Mouse (Mus musculus) forebrain, embryonic 10.5 days (tissue): ENCODE measurements at regions not wholly inside any gene's neighbourhood (a gene's known extent, or its start where the extent isn't known, plus 50 kb on each side); places are given as distances from the start of the nearest gene placed in this dataset.

Source experiments
- DNase-seq: peaks from one replicate; pipeline ENCODE4 v3.0.0-alpha.2; 2017; ENCODE audit warnings: low spot score; ENCODE audit errors: extremely low spot score
- H3K27ac ChIP-seq: fragments of 300-500 bp; sonication (generic); 2 replicates; pipeline ENCODE4 v1.5.1; 2016; ENCODE audit warnings: mild to moderate bottlenecking
- H3K27me3 ChIP-seq: fragments of 300-500 bp; sonication (generic); 2 replicates; pipeline ENCODE4 v1.6.1; 2016; ENCODE audit warnings: mild to moderate bottlenecking; ENCODE audit not compliant: poor library complexity, severe bottlenecking
- H3K36me3 ChIP-seq: fragments of 300-500 bp; sonication (generic); replicated peaks from 2 replicates; pipeline ENCODE4 v1.6.1; 2016; ENCODE audit warnings: mild to moderate bottlenecking, moderate library complexity
- H3K4me1 ChIP-seq: fragments of 300-500 bp; sonication (generic); 2 replicates; pipeline ENCODE4 v1.6.1; 2016
- H3K4me3 ChIP-seq: fragments of 300-500 bp; sonication (generic); 2 replicates; pipeline ENCODE4 v1.5.1; 2016; ENCODE audit warnings: mild to moderate bottlenecking, moderate library complexity
- H3K9me3 ChIP-seq: fragments of 300-500 bp; sonication (generic); 2 replicates; pipeline ENCODE4 v1.6.1; 2016; ENCODE audit warnings: mild to moderate bottlenecking, moderate library complexity
- WGBS: fragments of 180-500 bp; shearing (Covaris S2); methylation state at CpG from one replicate; pipeline ENCODE4 v1.1.7; 2016; 5-methylcytosine and 5-hydroxymethylcytosine counted together

GRCm38 (mm10) chr7:129689464-129689863, 97.8 kb downstream of the Wdr11 start:
- WGBS: 96% methylated on average over 3 of the region's 3 CpGs
- no peak for DNase-seq

GRCm38 (mm10) chr7:129690868-129691267, 99.2 kb downstream of the Wdr11 start:
- Histone ChIP-seq H3K27me3 (no peaks in the 10 kb centered on the region), H3K36me3 (no peaks in the 10 kb centered on the region), H3K4me3 (no peak overlapping the region), H3K27ac (peak overlapping the region; percentile 60; the same call in 1 of the 2 replicates), H3K4me1 (peaks cover 17% of the 10 kb centered on the region), H3K9me3 (no peaks in the 10 kb centered on the region)
- WGBS: 88% methylated on average over 6 of the region's 6 CpGs
- DNase-seq: no peak

More at GRCm38 (mm10) chr7:129689464-129689863, 97.8 kb downstream of the Wdr11 start:
- Histone ChIP-seq H3K27me3 (no peaks in the 10 kb centered on the region), H3K4me1 (peaks cover 23% of the 10 kb centered on the region), H3K9me3 (no peaks in the 10 kb centered on the region), H3K27ac (no peak overlapping the region), H3K36me3 (no peaks in the 10 kb centered on the region), H3K4me3 (no peak overlapping the region)

GRCm38 (mm10) chr7:129691619-129692071, 100.0 kb downstream of the Wdr11 start:
- 37% methylated on average over 3 of the region's 3 CpGs for WGBS
- H3K9me3 ChIP-seq: no peaks in the 10 kb centered on the region
- peak overlapping the region; percentile 60 for H3K27ac ChIP-seq
- DNase-seq: no peak
- H3K27me3 ChIP-seq: no peaks in the 10 kb centered on the region
- no peaks in the 10 kb centered on the region for H3K36me3 ChIP-seq
- no peak overlapping the region for H3K4me3 ChIP-seq
- peaks cover 11% of the 10 kb centered on the region for H3K4me1 ChIP-seq

- Histone ChIP-seq H3K36me3 (no peaks in the 10 kb centered on the region), H3K4me1 (peaks cover 11% of the 10 kb centered on the region), H3K27me3 (no peaks in the 10 kb centered on the region), H3K4me3 (no peak overlapping the region), H3K27ac (no peak overlapping the region), H3K9me3 (no peaks in the 10 kb centered on the region)
- 87% methylated on average over 9 of the region's 9 CpGs for WGBS
- DNase-seq: no peak
Observed at GRCm38 (mm10) chr7:129693635-129694034, 102.0 kb downstream of the Wdr11 start.

GRCm38 (mm10) chr7:129694168-129694567, 102.5 kb downstream of the Wdr11 start:
- Histone ChIP-seq H3K27me3 (no peaks in the 10 kb centered on the region), H3K9me3 (no peaks in the 10 kb centered on the region), H3K36me3 (no peaks in the 10 kb centered on the region), H3K27ac (no peak overlapping the region), H3K4me1 (peaks cover 11% of the 10 kb centered on the region), H3K4me3 (no peak overlapping the region)
- DNase-seq: peak; percentile 10

GRCm38 (mm10) chr7:129699931-129700570, 108.4 kb downstream of the Wdr11 start:
- Histone ChIP-seq H3K9me3 (no peaks in the 10 kb centered on the region), H3K36me3 (no peaks in the 10 kb centered on the region), H3K4me1 (no peaks in the 10 kb centered on the region), H3K4me3 (no peak overlapping the region), H3K27ac (no peak overlapping the region), H3K27me3 (no peaks in the 10 kb centered on the region)
- WGBS: 74% methylated on average over 5 of the region's 5 CpGs
- DNase-seq: no peak

GRCm38 (mm10) chr7:129727559-129727958, 135.9 kb downstream of the Wdr11 start:
- H3K4me1 ChIP-seq: no peaks in the 10 kb centered on the region
- no peak overlapping the region for H3K27ac ChIP-seq
- no peak for DNase-seq
- WGBS: 92% methylated on average over 6 of the region's 6 CpGs
- no peaks in the 10 kb centered on the region for H3K9me3 ChIP-seq
- H3K36me3 ChIP-seq: no peaks in the 10 kb centered on the region
- H3K4me3 ChIP-seq: no peak overlapping the region
- H3K27me3 ChIP-seq: no peaks in the 10 kb centered on the region

GRCm38 (mm10) chr7:129729709-129730238, 138.1 kb downstream of the Wdr11 start:
- H3K27me3 ChIP-seq: no peaks in the 10 kb centered on the region
- no peak overlapping the region for H3K4me3 ChIP-seq
- no peaks in the 10 kb centered on the region for H3K36me3 ChIP-seq
- WGBS: 90% methylated on average over 11 of the region's 11 CpGs
- H3K27ac ChIP-seq: no peak overlapping the region
- H3K9me3 ChIP-seq: no peaks in the 10 kb centered on the region
- no peak for DNase-seq
- no peaks in the 10 kb centered on the region for H3K4me1 ChIP-seq

GRCm38 (mm10) chr7:129730785-129731352, 139.2 kb downstream of the Wdr11 start:
- WGBS: 75% methylated on average over 7 of the region's 7 CpGs
- Histone ChIP-seq H3K9me3 (no peaks in the 10 kb centered on the region), H3K4me1 (no peaks in the 10 kb centered on the region), H3K27ac (no peak overlapping the region), H3K36me3 (no peaks in the 10 kb centered on the region), H3K27me3 (no peaks in the 10 kb centered on the region), H3K4me3 (no peak overlapping the region)
- no peak for DNase-seq

GRCm38 (mm10) chr7:129742657-129743056, 151.0 kb downstream of the Wdr11 start:
- WGBS: 78% methylated on average over 4 of the region's 4 CpGs
- no peak overlapping the region for H3K27ac ChIP-seq
- H3K36me3 ChIP-seq: no peaks in the 10 kb centered on the region
- H3K4me3 ChIP-seq: no peak overlapping the region
- H3K27me3 ChIP-seq: no peaks in the 10 kb centered on the region
- DNase-seq: no peak
- no peaks in the 10 kb centered on the region for H3K9me3 ChIP-seq
- peaks cover 17% of the 10 kb centered on the region for H3K4me1 ChIP-seq

- no peak overlapping the region for H3K4me3 ChIP-seq
- H3K4me1 ChIP-seq: peaks cover 17% of the 10 kb centered on the region
- peak overlapping the region; percentile 74 for H3K27ac ChIP-seq
- H3K36me3 ChIP-seq: no peaks in the 10 kb centered on the region
- WGBS: 39% methylated on average over 16 of the region's 16 CpGs
- no peak for DNase-seq
- no peaks in the 10 kb centered on the region for H3K27me3 ChIP-seq
- H3K9me3 ChIP-seq: peaks cover 5% of the 10 kb centered on the region
Observed at GRCm38 (mm10) chr7:129743955-129744666, 152.4 kb downstream of the Wdr11 start.

- no peaks in the 10 kb centered on the region for H3K27me3 ChIP-seq
- H3K4me3 ChIP-seq: no peak overlapping the region
- H3K4me1 ChIP-seq: peaks cover 17% of the 10 kb centered on the region
- 85% methylated on average over 5 of the region's 5 CpGs for WGBS
- H3K36me3 ChIP-seq: no peaks in the 10 kb centered on the region
- H3K27ac ChIP-seq: no peak overlapping the region
- no peak for DNase-seq
- H3K9me3 ChIP-seq: peaks cover 5% of the 10 kb centered on the region
Observed at GRCm38 (mm10) chr7:129746639-129747038, 155.0 kb downstream of the Wdr11 start.

- no peaks in the 10 kb centered on the region for H3K27me3 ChIP-seq
- no peaks in the 10 kb centered on the region for H3K36me3 ChIP-seq
- H3K4me1 ChIP-seq: no peaks in the 10 kb centered on the region
- peaks cover 5% of the 10 kb centered on the region for H3K9me3 ChIP-seq
- no peak overlapping the region for H3K27ac ChIP-seq
- no peak for DNase-seq
- no peak overlapping the region for H3K4me3 ChIP-seq
Observed at GRCm38 (mm10) chr7:129750936-129751335, 159.3 kb downstream of the Wdr11 start.
